Mouse (Mus musculus): ENCODE measurements around the gene Gm20388.

Gm20388 gene

GRCm38 (mm10) chr8:120630031-120630430 lies 719.4 kb downstream of the Gm20388 start:
- DNase-seq (ENCODE audit: low spot score in 2 of 2): no peak

GRCm38 (mm10) chr8:120630848-120631247 lies 720.2 kb downstream of the Gm20388 start:
- DNase-seq (ENCODE audit: low spot score in 2 of 2): no peak

- DNase-seq (ENCODE audit: low spot score in 2 of 2): no peak
Observed at GRCm38 (mm10) chr8:120631441-120632375, 721.1 kb downstream of the Gm20388 start.

DNA sequence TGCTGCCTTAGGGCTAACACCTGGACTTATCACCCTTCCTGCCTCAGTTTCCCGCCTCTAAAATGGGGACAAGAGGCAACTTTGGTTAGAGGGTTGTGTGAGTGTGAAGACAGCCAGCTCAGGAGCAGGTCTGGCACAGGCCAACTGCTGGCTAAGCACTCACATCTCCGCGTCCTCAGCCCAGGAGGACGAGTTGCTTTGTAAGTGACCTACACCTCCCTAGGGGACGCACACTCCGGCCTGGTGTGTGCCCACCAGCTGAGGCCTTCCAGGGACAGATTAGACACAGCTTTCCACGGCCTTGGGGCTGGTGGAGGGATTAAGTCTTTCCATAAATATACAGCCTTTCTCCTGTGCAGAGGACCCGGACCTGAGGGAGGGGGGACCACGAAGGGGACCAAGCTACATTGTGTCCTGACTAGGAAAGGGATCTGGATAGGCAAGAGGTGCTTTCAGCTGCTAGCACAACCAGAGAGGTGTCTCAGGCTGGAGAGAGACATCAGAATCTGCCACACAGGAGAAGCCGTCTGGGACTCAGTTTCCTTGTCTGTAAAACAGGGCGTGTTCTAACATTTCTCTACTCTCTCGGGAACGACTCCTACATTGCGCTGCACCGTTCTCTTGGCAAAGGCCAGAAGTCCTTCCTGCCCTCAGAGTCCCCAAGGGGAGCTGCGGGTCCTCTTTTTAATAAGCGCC lies 722.5 kb downstream of the Gm20388 start:
- DNase-seq (ENCODE audit: low spot score in 2 of 2): no peak

GRCm38 (mm10) chr8:120633665-120634271 lies 723.1 kb downstream of the Gm20388 start:
- DNase-seq (ENCODE audit: low spot score in 2 of 2): peak in 1 of 2 experiments; percentile 18

GRCm38 (mm10) chr8:120634329-120634839 lies 723.7 kb downstream of the Gm20388 start:
- peak; percentile 49 to 59 for DNase-seq (ENCODE audit: low spot score in 2 of 2)

- DNase-seq (ENCODE audit: low spot score in 2 of 2): no peak
Observed at GRCm38 (mm10) chr8:120641245-120641644, 730.6 kb downstream of the Gm20388 start.

DNA sequence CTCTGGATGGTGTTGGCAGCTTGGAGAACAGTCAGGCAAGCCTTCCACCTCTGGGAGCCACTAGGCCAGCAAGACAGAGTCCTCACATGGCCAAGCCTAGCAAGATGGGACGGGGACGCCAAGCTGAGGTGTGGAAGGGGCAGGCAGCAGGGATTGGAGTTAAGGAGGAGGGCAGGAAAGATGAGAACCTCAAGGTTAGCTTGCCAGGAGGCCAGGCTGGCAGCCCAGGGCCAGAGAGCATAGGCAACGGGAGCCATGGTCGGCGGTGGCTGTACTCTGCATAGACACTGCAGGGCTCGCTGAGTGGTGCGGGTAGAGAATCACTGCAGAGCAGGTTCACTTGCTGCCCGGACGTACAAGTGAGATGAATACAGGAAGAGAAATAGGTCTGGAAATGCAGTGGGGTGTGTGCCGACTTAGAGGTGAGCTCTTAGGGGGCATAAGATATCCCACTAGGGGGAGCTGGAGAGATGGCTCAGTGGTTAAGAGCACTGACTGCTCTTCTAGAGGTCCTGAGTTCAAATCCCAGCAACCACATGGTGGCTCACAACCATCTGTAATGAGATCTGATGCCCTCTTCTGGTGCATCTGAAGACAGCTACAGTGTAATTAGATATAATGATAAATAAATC lies 731.5 kb downstream of the Gm20388 start:
- no peak for DNase-seq (ENCODE audit: low spot score in 2 of 2)

DNA sequence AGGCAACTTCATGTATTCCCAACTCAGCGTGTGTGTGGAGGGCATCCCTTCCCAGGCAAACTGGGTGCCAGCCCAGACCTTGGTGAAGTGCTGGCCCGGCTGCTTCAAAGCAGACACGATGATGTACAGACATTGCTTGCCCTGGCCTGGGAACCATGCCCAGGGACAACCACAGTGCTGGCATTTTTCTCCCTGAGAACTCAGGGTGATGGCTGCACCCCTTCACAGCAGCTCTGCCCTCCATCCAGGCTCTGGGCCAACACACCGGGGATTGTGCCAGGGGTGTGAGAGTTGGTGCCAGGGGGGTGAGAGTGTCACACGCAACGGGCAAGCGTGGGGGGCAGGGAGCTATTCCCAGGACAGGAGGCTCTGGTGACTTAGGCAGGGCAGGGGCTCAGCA lies 734.0 kb downstream of the Gm20388 start:
- no peak for DNase-seq (ENCODE audit: low spot score in 2 of 2)

- DNase-seq (ENCODE audit: low spot score in 2 of 2): no peak
Observed at GRCm38 (mm10) chr8:120647532-120647931, 736.9 kb downstream of the Gm20388 start, which contains the start of gene 1190005I06Rik. 1190005I06Rik (minus strand) TSS chr8:120647632.

DNA sequence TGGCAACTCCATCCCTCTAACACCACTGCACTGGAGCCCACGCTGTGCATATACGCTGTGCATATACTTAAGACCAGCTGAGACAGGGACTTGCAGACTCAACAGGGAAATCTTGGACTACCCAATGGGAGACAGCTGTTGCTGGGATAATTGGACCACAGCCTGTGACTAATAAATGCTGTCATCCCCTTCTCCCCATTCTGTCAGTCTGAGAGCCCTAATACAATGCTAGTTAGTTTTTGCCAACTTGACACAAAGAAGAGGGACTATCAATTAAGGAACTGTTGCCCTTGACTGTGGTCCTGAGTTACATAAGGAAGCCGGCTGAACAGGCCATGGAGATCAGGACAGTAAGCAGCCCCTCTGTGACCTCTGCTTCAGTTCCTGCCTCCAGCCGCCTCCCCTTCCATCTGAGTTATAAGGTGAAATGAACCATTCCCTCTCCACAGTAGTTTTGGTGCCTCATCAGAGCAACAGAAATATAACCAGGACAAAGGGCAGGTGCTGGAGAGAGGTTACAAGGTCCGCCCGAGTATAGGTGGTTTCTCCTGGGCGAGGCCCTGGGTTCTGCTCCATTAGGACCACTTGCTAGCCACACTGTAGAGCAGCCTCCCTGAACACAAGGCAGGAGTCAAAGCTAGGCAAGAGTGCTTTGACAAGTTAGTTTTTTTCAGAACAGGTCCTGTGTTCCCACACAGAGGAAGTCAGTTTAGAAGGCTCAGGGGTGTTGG lies 745.8 kb downstream of the Gm20388 start:
- DNase-seq (ENCODE audit: low spot score in 2 of 2): no peak

DNA sequence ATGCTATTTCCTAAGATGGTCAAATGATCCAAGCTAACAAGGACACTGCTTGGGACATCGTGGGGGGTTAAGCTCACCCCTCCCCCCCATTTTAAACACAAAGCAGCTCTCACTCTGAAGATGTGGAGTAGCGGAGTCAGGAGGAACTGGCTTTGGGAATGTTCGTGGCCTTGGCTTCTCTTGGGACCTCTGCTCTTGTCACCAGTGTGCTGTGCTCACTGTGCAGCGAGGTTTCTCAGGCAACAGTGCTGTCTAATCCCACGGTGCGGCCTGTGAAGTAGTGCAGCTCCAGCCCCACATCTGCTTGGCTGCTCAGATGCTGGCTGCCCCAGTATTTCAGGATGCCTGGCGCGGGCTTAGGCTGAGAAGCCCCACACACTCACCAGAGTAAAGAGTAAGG lies 746.8 kb downstream of the Gm20388 start:
- DNase-seq (ENCODE audit: low spot score in 2 of 2): no peak

- no peak for DNase-seq (ENCODE audit: low spot score in 2 of 2)
Observed at GRCm38 (mm10) chr8:120664566-120664965, 753.9 kb downstream of the Gm20388 start.

GRCm38 (mm10) chr8:120665726-120666455 lies 755.2 kb downstream of the Gm20388 start:
- DNase-seq (ENCODE audit: low spot score in 2 of 2): no peak

DNA sequence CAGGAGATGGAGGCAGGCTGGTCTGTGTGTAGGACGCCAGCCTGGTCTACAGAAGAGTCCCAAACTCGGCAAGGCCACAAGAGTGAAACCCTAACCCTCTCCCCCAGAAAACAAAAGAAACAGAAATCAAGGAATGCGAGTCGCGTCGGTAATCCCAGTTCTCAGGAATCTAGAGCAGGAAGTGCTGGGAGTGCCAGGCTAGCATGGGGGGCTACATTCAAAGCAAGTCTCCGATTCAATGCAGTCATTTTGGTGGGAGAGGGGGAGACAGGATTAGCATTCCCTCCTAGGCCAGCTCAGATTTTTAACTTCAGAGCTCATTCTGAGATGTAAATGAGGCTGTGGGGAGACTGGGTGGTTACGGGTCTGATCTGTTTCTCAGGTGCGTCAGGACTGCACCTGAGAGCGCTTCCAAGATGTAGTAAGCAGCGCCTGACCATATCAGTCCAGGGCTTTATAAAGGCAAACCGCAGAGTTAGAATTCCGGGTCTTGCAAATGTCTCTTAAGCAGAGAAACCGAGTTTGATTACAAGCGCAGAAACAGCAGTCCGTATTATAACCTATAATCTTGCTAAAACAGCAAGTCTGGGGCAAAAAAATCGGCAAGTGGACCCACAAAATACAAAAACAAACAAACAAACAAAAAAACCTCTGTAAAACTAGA lies 756.3 kb downstream of the Gm20388 start:
- DNase-seq (ENCODE audit: low spot score in 2 of 2): no peak

DNA sequence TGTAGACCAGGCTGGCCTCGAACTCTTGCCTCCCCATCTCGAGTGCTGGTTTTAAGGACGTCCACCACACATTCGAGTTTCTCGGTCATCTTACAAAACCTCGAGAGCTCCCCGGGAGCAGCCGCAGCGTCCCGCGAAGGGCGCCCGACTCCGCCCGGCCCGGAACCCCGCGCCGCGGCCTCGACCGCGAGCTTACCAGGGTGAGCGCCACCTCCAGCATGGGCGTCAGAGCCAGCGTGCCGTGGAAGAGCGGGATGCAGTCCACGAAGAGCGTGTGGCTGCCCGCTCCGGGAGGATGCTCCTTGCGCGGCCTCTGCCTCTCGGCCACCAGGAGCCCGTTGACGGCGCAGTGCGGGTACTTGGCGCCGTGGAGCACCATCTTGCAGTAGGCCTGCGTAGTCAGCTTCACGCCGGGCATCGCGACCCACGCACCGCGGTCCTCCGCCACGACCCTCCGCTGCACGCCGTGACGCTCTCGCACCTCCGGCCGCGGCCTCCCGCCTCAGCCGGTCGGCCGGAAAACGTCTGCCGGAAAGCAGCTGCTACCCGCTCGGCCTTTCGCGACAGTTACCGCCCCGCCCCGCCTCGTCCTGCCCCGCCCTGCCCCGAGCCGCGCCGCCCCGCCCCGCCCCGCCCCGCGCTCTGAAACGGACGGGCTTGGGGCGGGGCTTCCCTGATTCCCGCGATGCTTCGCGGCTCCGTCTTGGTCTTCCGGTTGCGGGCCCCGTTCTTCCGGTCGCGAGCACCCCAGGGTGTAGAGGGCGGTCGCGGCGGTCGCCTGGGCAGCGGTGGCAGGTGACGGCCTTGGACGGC lies 757.1 kb downstream of the Gm20388 start, which contains the start of the genes Gm27021 and Cox4i1:
Gene Gm27021 (minus strand): TSS at position 519 of the 813 bp plus-strand sequence.
Gene Cox4i1 (plus strand): TSS at position 662 of the 813 bp plus-strand sequence.
- DNase-seq (ENCODE audit: low spot score in 2 of 2): peak; percentile 82 to 83

GRCm38 (mm10) chr8:120668374-120668905 lies 757.8 kb downstream of the Gm20388 start, which contains the start of gene Emc8:
Emc8 (minus strand) TSS chr8:120668573.
- no peak for DNase-seq (ENCODE audit: low spot score in 2 of 2)

DNA sequence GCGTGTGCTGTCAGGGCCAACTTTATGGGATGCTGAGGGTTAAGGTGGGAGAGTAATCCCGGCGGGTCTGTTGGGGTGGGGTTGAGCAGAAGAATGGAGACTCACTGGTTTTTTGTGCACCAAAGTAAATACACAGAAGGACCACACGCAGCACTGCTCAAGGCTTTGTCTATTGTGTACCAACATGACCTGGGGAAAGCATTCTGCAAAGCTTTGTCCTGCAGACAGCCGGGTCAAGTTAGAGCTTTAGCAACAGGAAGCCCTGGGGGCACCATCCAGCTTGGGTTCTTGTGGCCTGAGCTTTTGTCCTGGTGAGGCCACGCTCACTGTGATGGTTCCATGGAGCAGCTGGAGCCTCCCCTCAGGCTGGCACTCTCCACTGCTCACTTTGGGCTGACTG lies 761.1 kb downstream of the Gm20388 start:
- DNase-seq (ENCODE audit: low spot score in 2 of 2): no peak

Measured in urinary bladder, adult 18-20 months (tissue).